Mouse (Mus musculus) hindbrain, embryonic 11.5 days (tissue): Measurements from ENCODE around the gene Fbxl18. TPM values are rescaled to one million over a fixed set of nuclear protein-coding genes. Genes with fewer than 3 reads are reported as not detected.
A peak's percentile ranks its signal among the peaks of the same experiment; 100 is the strongest.

ENCODE experiments used
- ATAC-seq: fragments of 200-750 bp; cut with Nextera tagmentation; 2 replicates; pipeline ENCODE4 v1.8.0; 2017; ENCODE audit warnings: mild to moderate bottlenecking, moderate TSS enrichment, moderate library complexity; ENCODE audit not compliant: low FRiP score
- DNase-seq: peaks from one replicate; pipeline ENCODE4 v3.0.0-alpha.2; 2015; ENCODE audit warnings: low spot score
- H3K27ac ChIP-seq: fragments of 300-500 bp; sonication (generic); 2 replicates; pipeline ENCODE4 v1.5.1; 2014; ENCODE audit warnings: mild to moderate bottlenecking, low read depth, low read length
- H3K27me3 ChIP-seq: fragments of 300-500 bp; sonication (generic); 2 replicates; pipeline ENCODE4 v1.6.1; 2014; ENCODE audit warnings: mild to moderate bottlenecking, low read length, moderate library complexity, mixed read lengths; ENCODE audit not compliant: control insufficient read depth, insufficient read depth
- H3K36me3 ChIP-seq: fragments of 300-500 bp; sonication (generic); 2 replicates; pipeline ENCODE4 v1.6.1; 2014; ENCODE audit warnings: mild to moderate bottlenecking, low read length, moderate library complexity, mixed read lengths; ENCODE audit not compliant: control insufficient read depth, insufficient read depth
- H3K4me1 ChIP-seq: fragments of 300-500 bp; sonication (generic); replicated peaks from 2 replicates; pipeline ENCODE4 v1.6.1; 2014; ENCODE audit warnings: low read length, mixed read lengths; ENCODE audit not compliant: control insufficient read depth, insufficient read depth
- H3K4me2 ChIP-seq: fragments of 300-500 bp; sonication (generic); replicated peaks from 2 replicates; pipeline ENCODE4 v1.6.1; 2014; ENCODE audit warnings: mild to moderate bottlenecking, low read depth, low read length
- H3K4me3 ChIP-seq: fragments of 300-500 bp; sonication (generic); 2 replicates; pipeline ENCODE4 v1.5.1; 2014; ENCODE audit warnings: low read depth, low read length
- H3K9ac ChIP-seq: fragments of 300-500 bp; sonication (generic); 2 replicates; pipeline ENCODE4 v1.6.1; 2014; ENCODE audit warnings: low read depth, low read length
- H3K9me3 ChIP-seq: fragments of 300-500 bp; sonication (generic); 2 replicates; pipeline ENCODE4 v1.6.1; 2016; ENCODE audit warnings: low read length; ENCODE audit not compliant: control insufficient read depth
- WGBS: fragments of 180-500 bp; shearing (Covaris S2); extraction: QIAGEN DNeasy Blood & Tissue Kit; methylation state at CpG from one replicate; pipeline ENCODE4 v1.1.7; 2014; 5-methylcytosine and 5-hydroxymethylcytosine counted together
- polyA plus RNA-seq: library from polyadenylated mRNA; unstranded; fragments of >200 nt; fragmentation: Nextera tagmentation; extraction: Ambion mirVana; gene quantifications from 2 replicates; pipeline ENCODE4 v1.2.1, GENCODE M21; 2014

Gene Fbxl18
- polyA plus RNA-seq, 1 experiment from 2014 or later: 14.5 TPM

DNA sequence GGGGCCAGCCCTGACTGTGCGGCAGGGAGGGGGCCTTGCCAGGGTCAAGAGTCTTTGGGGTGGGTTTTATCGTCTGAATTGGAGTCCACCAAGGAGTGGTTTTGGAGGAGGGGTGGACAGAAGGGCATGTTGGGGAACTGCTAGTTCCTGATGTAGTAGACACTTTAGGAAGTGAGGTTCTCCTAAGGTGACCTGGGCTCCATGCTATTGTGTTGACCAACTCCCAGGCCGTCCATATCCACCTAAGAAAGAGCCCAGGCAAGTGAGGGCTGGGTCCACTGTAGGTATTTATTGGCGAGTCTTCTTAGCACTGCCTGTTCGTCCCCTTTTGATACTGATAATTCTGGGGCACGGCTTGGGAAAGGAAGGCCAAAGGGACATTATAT lies 25.8 kb upstream of the Fbxl18 start:
- 0 out of 2 replicates have a peak, but pooled peaks cover 2% of the 10 kb centered on the region for H3K4me1 ChIP-seq
- no peak for ATAC-seq
- H3K9ac ChIP-seq: no peak overlapping the region
- WGBS: 82% methylated on average over 6 of the region's 6 CpGs
- H3K9me3 ChIP-seq: no peaks in the 10 kb centered on the region
- H3K36me3 ChIP-seq: no peaks in the 10 kb centered on the region
- H3K4me2 ChIP-seq: no peak overlapping the region
- H3K27me3 ChIP-seq: no peaks in the 10 kb centered on the region
- DNase-seq: no peak
- H3K4me3 ChIP-seq: no peak overlapping the region
- H3K27ac ChIP-seq: no peak overlapping the region

DNA sequence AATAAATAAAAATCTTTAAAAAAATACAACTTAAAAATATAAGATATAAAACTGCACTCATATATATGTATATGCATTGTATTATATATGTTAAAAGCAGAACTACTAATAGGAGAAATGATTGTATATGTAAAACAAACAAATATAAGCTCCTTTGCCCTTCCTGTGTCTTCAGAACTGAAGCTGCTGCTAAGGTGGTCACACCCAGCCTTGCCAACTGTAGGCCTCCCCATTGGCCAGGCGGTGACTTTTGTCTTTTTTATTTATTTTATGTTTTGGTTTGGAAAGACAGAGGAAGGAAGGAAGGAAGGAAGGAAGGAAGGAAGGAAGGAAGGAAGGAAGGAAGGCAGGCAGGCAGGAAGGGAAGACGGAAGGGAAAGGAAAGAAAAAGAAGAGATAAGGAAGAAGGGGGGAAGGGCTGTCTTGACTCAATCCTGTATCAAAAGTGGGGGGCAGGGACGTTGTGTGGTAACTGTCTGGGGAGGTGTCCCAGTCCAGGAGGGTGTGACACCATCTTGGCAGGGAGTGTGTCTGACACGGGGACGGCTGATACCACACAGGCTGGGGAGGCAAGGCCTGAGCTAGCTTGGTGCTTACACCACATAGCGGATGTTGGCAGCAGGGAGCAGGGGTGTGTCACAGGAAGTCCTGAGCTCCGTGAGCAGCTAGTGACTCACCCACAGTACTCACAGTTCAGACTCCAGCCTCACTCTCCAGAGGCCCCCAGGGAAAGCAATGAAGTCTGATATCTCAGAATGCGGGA lies 25.3 kb upstream of the Fbxl18 start:
- Histone ChIP-seq H3K9me3 (no peaks in the 10 kb centered on the region), H3K9ac (no peak overlapping the region), H3K27ac (no peak overlapping the region), H3K27me3 (no peaks in the 10 kb centered on the region), H3K4me3 (no peak overlapping the region), H3K36me3 (no peaks in the 10 kb centered on the region), H3K4me2 (no peak overlapping the region), H3K4me1 (no peaks in the 10 kb centered on the region)
- ATAC-seq (no peak), DNase-seq (no peak)
- 70% methylated on average over 8 of the region's 8 CpGs for WGBS

DNA sequence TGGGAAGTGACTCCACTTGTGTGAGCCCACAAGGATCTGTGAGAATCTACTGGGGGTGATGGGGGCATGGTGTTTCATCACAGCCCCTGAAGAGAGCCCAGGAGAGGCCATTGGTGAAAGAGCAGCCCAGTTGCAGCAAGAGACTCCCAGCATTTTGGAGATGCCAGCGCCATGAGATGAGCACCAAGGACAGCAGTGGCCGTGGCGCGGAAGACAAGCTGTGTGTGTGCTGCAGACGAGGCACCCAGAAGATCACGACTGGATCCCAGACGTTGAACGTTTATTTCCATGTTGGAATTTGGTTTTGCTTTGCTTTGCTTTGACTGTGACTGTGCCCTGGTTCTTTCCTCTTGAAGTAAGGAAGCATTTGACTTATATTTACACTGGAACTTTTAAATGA lies 22.2 kb upstream of the Fbxl18 start:
- no peak overlapping the region for H3K4me3 ChIP-seq
- no peaks in the 10 kb centered on the region for H3K9me3 ChIP-seq
- H3K4me2 ChIP-seq: no peak overlapping the region
- WGBS: 91% methylated on average over 8 of the region's 8 CpGs
- no peaks in the 10 kb centered on the region for H3K36me3 ChIP-seq
- H3K4me1 ChIP-seq: no peaks in the 10 kb centered on the region
- no peaks in the 10 kb centered on the region for H3K27me3 ChIP-seq
- ATAC-seq: no peak
- no peak overlapping the region for H3K27ac ChIP-seq
- H3K9ac ChIP-seq: no peak overlapping the region
- DNase-seq: no peak

DNA sequence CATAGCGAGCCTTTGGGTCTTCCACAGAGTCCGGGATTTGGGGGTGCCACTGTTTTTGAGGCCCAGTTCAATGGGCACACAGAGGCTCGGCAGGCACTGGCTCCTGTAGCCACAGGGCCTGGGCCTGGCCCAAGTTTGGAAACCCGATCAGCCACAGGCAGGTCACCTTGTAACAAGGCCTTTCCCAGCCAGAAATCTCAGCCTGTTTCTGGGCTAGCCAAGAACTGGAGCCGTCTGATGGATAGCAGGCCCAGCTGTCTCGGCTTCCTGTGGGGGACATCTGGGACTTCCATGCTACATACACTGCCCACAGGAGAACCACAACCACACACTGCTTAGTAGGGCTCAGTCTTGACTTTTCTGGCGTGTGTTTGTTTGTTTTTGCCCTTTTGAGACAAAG lies 21.4 kb upstream of the Fbxl18 start:
- Histone ChIP-seq H3K4me2 (no peak overlapping the region), H3K4me1 (no peaks in the 10 kb centered on the region), H3K9me3 (no peaks in the 10 kb centered on the region), H3K36me3 (no peaks in the 10 kb centered on the region), H3K27me3 (no peaks in the 10 kb centered on the region), H3K27ac (no peak overlapping the region), H3K9ac (no peak overlapping the region), H3K4me3 (no peak overlapping the region)
- ATAC-seq: no peak
- DNase-seq: no peak
- WGBS: 81% methylated on average over 7 of the region's 7 CpGs

DNA sequence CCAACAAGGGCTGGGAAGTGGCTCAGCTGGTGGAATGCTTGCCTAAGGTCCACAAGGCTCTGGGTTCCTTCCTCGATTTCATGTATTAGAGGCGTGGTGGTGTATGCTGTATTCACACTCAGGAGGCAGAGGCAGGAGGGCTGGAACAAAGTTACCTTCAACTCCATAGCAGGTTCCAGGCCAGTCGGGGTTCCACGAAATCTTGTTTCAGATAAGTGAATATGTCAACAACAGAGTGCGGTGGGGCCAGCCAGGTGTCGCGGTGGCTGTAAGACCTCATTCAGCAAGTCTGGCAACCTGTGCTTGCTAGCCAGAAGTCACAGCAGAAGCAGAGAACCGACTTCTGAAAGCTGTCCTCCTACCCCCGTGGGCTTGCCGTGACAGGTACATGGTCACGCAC lies 20.0 kb upstream of the Fbxl18 start:
- no peak for DNase-seq
- no peak overlapping the region for H3K9ac ChIP-seq
- H3K27ac ChIP-seq: no peak overlapping the region
- H3K4me2 ChIP-seq: no peak overlapping the region
- no peak for ATAC-seq
- no peaks in the 10 kb centered on the region for H3K36me3 ChIP-seq
- WGBS: 87% methylated on average over 11 of the region's 11 CpGs
- no peaks in the 10 kb centered on the region for H3K27me3 ChIP-seq
- no peaks in the 10 kb centered on the region for H3K4me1 ChIP-seq
- no peaks in the 10 kb centered on the region for H3K9me3 ChIP-seq
- H3K4me3 ChIP-seq: no peak overlapping the region

DNA sequence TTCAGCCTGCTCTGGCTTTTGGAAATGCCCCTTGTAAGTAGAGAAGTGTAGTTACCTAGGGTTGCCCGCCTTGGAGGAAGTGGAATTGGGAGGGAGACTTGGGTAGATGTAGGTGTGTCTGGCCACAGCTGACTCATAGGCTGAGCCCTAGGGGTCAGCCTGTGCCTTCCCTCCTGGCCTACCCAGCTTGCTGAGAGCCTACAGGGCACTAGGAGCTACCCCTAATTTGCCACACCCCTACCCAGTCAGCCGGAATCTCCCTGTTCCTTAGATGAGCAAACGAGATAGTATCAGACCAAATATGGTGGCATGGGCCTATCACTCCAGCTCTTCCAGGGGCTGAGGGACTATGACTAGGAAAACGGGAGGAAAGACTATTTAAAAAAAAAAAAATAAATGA lies 17.5 kb upstream of the Fbxl18 start:
- Histone ChIP-seq H3K36me3 (no peaks in the 10 kb centered on the region), H3K4me2 (no peak overlapping the region), H3K27me3 (no peaks in the 10 kb centered on the region), H3K9ac (no peak overlapping the region), H3K4me1 (peaks cover 5% of the 10 kb centered on the region; the same call in 1 of the 2 replicates), H3K27ac (no peak overlapping the region), H3K9me3 (no peaks in the 10 kb centered on the region), H3K4me3 (no peak overlapping the region)
- 88% methylated on average over 4 of the region's 4 CpGs for WGBS
- DNase-seq: no peak
- ATAC-seq: no peak

DNA sequence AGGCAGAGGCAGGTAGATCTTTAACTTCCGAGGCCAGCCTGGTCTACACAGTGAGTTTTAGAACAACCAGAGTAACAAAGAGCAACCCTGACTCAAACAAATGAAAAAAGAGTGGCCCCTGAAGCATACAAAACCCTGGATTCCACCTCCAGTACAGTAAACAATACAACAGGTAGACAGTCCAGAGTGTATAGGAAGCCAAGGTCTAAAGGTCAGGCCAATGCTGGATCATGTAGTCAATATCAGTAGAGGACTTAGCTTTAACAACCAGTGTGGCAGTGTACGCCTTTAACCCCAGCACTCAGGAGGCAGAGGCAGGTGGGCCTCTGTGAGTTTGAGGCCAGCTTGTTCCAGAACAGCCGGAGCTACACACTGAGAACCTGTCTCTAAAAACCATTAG lies 17.1 kb upstream of the Fbxl18 start:
- Histone ChIP-seq H3K27ac (no peak overlapping the region), H3K27me3 (no peaks in the 10 kb centered on the region), H3K36me3 (no peaks in the 10 kb centered on the region), H3K4me3 (no peak overlapping the region), H3K4me2 (no peak overlapping the region), H3K9ac (no peak overlapping the region), H3K4me1 (peaks cover 9% of the 10 kb centered on the region; the same call in 1 of the 2 replicates), H3K9me3 (no peaks in the 10 kb centered on the region)
- DNase-seq: no peak
- WGBS: 89% methylated on average over 3 of the region's 3 CpGs
- no peak for ATAC-seq

DNA sequence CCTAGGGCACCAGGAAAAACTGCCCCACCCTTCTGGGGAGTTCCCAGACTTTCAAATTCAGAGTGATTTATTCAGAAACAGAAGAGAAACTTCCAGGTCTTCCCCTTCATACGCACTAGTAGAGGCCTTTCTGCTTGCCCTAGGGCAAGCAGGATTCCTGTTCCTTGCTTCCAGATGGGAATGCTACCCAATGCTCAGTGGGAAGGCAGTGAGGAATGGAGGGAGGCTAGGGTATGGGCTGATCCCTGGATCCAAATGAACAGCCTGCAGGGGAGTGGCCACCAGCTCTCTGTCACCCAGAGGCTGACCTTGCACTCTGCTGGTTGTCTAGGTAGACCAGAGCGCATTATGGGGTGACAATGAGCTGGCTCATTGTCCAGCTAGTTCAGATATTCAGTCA lies 16.4 kb upstream of the Fbxl18 start:
- peaks cover 11% of the 10 kb centered on the region; the same call in 1 of the 2 replicates for H3K4me1 ChIP-seq
- DNase-seq (no peak), ATAC-seq (no peak)
- WGBS: 83% methylated on average over 2 of the region's 2 CpGs
- no peaks in the 10 kb centered on the region for H3K9me3 ChIP-seq
- no peak overlapping the region for H3K4me3 ChIP-seq
- H3K27me3 ChIP-seq: no peaks in the 10 kb centered on the region
- H3K4me2 ChIP-seq: no peak overlapping the region
- H3K36me3 ChIP-seq: no peaks in the 10 kb centered on the region
- H3K27ac ChIP-seq: no peak overlapping the region
- H3K9ac ChIP-seq: no peak overlapping the region

DNA sequence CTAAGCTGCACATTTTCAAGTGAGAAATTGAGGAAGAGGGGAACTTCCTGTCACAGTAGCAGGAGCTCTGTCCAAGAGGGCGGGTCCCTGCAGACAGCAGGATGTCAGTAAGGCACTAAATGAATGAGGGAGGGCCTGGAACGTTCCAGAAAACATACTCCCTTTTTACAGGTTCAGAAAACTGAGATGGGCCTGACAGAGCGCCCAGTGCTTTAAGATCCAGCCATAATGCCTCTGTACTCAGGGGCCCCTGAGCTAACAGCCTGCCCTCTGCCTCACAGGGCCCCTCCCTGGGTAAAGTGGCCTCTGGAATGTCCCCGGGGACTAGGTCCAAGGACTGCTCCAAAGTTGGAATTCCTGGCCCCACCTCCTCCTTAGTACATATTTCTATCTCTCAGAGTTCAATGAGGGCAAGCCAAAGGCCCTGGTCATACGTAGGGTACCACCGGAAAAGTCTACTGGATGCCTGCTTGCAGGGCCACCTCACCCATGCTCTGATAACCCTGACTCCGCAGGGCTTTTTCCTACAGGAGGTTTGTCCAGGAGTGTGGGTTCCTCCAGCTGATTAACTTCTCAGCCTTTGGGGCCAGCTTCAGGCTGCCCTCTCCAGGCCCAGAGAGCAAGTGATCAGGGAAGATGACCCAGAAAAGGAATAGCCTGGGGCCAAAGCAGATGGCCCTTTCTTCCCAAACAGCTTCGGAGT lies 14.5 kb upstream of the Fbxl18 start:
- no peak overlapping the region for H3K4me2 ChIP-seq
- H3K4me3 ChIP-seq: no peak overlapping the region
- H3K27me3 ChIP-seq: no peaks in the 10 kb centered on the region
- 58% methylated on average over 8 of the region's 8 CpGs for WGBS
- H3K36me3 ChIP-seq: peaks cover 7% of the 10 kb centered on the region; the same call in 1 of the 2 replicates
- H3K9me3 ChIP-seq: no peaks in the 10 kb centered on the region
- DNase-seq (no peak), ATAC-seq (no peak)
- no peak overlapping the region for H3K9ac ChIP-seq
- H3K4me1 ChIP-seq: peaks cover 11% of the 10 kb centered on the region; the same call in 1 of the 2 replicates
- H3K27ac ChIP-seq: peak overlapping the region; percentile 58; the same call in 1 of the 2 replicates
